Mouse (Mus musculus) hindlimb bud, embryonic 11.5 days (tissue): ENCODE results near the gene Gdf9.
"Not testable (repeated sequence)": the region's sequence is repeated elsewhere in the genome, so short reads cannot be mapped to it uniquely, and the experiment has no call there.

Source experiments
- DNase-seq: peaks from one replicate; pipeline ENCODE4 v3.0.0-alpha.2; 2012; ENCODE audit warnings: low read depth, low spot score; ENCODE audit errors: extremely low spot score

Gene Gdf9

GRCm38 (mm10) chr11:53430670-53431346, at the start of gene Gdf9, which contains the start of gene Uqcrq:
TSS of gene Gdf9 (plus strand) at chr11:53431023.
TSS of gene Uqcrq (minus strand) at chr11:53430831.
- DNase-seq = peak; percentile 98

- DNase-seq = no peak
Measured at GRCm38 (mm10) chr11:53383758-53384428, 46.9 kb upstream of the Gdf9 start.

GRCm38 (mm10) chr11:53393856-53394255, 37.0 kb upstream of the Gdf9 start:
- DNase-seq = no peak

GRCm38 (mm10) chr11:53403638-53404037, 27.2 kb upstream of the Gdf9 start:
- DNase-seq = no peak

GRCm38 (mm10) chr11:53411738-53412137, 19.1 kb upstream of the Gdf9 start:
- no peak for DNase-seq

GRCm38 (mm10) chr11:53413871-53414270, 17.0 kb upstream of the Gdf9 start:
- no peak for DNase-seq

- DNase-seq = no peak
Measured at GRCm38 (mm10) chr11:53418048-53418447, 12.8 kb upstream of the Gdf9 start.

- DNase-seq = no peak
Measured at GRCm38 (mm10) chr11:53423036-53423435, 7.8 kb upstream of the Gdf9 start, which contains the start of gene Leap2. TSS of gene Leap2 (minus strand) at chr11:53423170.

GRCm38 (mm10) chr11:53424826-53425225, 6.0 kb upstream of the Gdf9 start:
- DNase-seq = no peak

GRCm38 (mm10) chr11:53425251-53425650, 5.6 kb upstream of the Gdf9 start:
- no peak for DNase-seq

- DNase-seq = no peak
Measured at GRCm38 (mm10) chr11:53425711-53426255, 5.0 kb upstream of the Gdf9 start.

- not testable (repeated sequence) for DNase-seq
Measured at GRCm38 (mm10) chr11:53426914-53427313, 3.9 kb upstream of the Gdf9 start.

- no peak for DNase-seq
Measured at GRCm38 (mm10) chr11:53427993-53428715, 2.7 kb upstream of the Gdf9 start.

GRCm38 (mm10) chr11:53428716-53429057, 2.1 kb upstream of the Gdf9 start:
- no peak for DNase-seq

- DNase-seq = no peak
Measured at GRCm38 (mm10) chr11:53429182-53429581, 1.6 kb upstream of the Gdf9 start.

- no peak for DNase-seq
Measured at GRCm38 (mm10) chr11:53430300-53430669, 538 bp upstream of the Gdf9 start.

- no peak for DNase-seq
Measured at GRCm38 (mm10) chr11:53431347-53432056, 679 bp downstream of the Gdf9 start.

GRCm38 (mm10) chr11:53433057-53433456, 2.2 kb downstream of the Gdf9 start:
- no peak for DNase-seq

GRCm38 (mm10) chr11:53435504-53435903, 4.7 kb downstream of the Gdf9 start:
- DNase-seq = no peak

- no peak for DNase-seq
Measured at GRCm38 (mm10) chr11:53436338-53436737, 5.5 kb downstream of the Gdf9 start.

- DNase-seq = no peak
Measured at GRCm38 (mm10) chr11:53441921-53442320, 11.1 kb downstream of the Gdf9 start.
